Mouse (Mus musculus): ENCODE data around the gene Chst10. TPM values are rescaled to one million over a fixed set of nuclear protein-coding genes. Genes with fewer than 3 reads are reported as not detected.

Chst10 gene
- total and polyA plus RNA-seq, 2 experiments from 2014 or later, result 0.04 to 0.55 TPM

DNA sequence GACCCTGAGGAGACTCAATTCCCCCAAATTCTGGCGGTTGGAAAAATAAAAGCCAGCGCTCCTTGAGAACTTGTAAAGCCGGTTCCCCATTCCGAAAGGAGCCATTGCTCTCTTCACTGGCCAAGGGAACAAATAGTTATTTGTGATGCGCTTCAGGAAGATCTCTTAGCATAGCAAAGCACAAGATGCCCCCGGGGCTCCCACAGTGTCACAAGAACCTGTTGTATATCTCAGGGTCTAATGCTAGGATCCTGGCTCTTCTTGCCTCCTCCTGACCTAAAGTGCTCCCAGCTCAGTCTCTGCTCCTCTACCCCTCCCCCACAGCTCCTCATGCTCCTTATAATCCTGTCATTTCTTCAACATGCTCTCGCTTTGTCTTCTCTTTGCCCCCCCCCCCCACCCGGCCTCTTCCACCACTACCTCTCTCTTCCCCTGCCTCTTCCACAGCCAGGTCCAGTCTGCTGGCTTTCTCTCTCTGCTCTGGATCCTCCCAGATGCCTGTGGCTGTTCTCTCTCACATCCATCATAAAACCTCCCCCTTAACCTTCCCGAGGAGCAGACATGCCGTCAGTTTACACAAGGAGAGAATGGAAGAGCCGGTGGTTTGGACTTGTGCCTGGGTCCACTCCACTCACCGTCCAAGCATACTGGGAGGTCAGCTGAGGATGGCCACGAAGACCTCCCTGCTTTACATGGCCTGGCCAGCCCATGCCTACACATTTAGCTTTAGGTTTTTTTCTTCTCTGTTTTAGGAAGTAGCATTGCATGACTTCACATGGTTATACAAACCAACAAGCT, 28.4 kb downstream of the Chst10 start:
- H3K9me3 ChIP-seq (replicated peaks; ENCODE audit: control insufficient read depth, low read length), result no peaks in the 10 kb centered on the region
- H3K27ac ChIP-seq (ENCODE audit: low read depth), result no peak overlapping the region
- 57% methylated on average over 13 of the region's 13 CpGs for WGBS
- no peaks in the 10 kb centered on the region for H3K27me3 ChIP-seq (ENCODE audit: control insufficient read depth, insufficient read depth, low read length)
- no peaks in the 10 kb centered on the region for H3K4me1 ChIP-seq (ENCODE audit: control insufficient read depth, insufficient read depth)
- no peak overlapping the region for H3K9ac ChIP-seq (replicated peaks; ENCODE audit: low read depth, low read length)
- no peak for ATAC-seq (ENCODE audit: insufficient read depth, low read depth)
- no peaks in the 10 kb centered on the region for H3K36me3 ChIP-seq (replicated peaks; ENCODE audit: control insufficient read depth, insufficient read depth, low read length)
- no peak for DNase-seq (ENCODE audit: low spot score)
- no peak overlapping the region for H3K4me2 ChIP-seq (ENCODE audit: low read depth, low read length)
- H3K4me3 ChIP-seq (ENCODE audit: low read depth, low read length), result no peak overlapping the region
- no peak for TF ChIP-seq EP300 (IDR thresholded peaks at IDR 0.05; ENCODE audit: low read depth)
- TF ChIP-seq CTCF (IDR thresholded peaks at IDR 0.05; ENCODE audit: low read depth), result no peak

DNA sequence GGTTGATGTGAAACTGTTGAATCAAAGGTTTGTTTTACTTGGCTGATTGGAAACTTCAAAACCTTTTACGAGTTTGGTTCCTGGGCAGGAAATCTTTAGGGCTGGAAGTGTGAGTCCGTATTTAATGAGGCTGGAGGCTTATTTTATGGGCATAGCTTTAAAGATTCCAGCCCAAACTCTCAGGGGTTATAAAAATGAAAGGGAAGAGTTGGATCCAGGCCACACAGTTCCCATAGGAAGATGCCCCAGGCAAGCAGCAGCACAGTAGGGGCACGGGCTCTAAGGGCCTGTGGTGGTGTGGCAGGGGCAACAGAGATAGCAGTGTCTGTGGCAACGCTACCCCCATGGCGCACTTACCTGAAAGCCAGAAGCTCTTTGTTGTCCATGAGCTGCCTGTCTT, 31.7 kb downstream of the Chst10 start:
- Histone ChIP-seq H3K27me3 (ENCODE audit: control insufficient read depth, insufficient read depth, low read length) (no peaks in the 10 kb centered on the region), H3K27ac (ENCODE audit: low read depth) (no peak overlapping the region), H3K36me3 (replicated peaks; ENCODE audit: control insufficient read depth, insufficient read depth, low read length) (no peaks in the 10 kb centered on the region), H3K9me3 (replicated peaks; ENCODE audit: control insufficient read depth, low read length) (no peaks in the 10 kb centered on the region), H3K4me1 (ENCODE audit: control insufficient read depth, insufficient read depth) (no peaks in the 10 kb centered on the region), H3K4me2 (ENCODE audit: low read depth, low read length) (no peak overlapping the region), H3K4me3 (ENCODE audit: low read depth, low read length) (no peak overlapping the region), H3K9ac (replicated peaks; ENCODE audit: low read depth, low read length) (no peak overlapping the region)
- no peak for DNase-seq (ENCODE audit: low spot score)
- TF ChIP-seq CTCF (IDR thresholded peaks at IDR 0.05; ENCODE audit: low read depth) (no peak), EP300 (IDR thresholded peaks at IDR 0.05; ENCODE audit: low read depth) (no peak)
- WGBS, result 81% methylated on average over 5 of the region's 5 CpGs
- no peak for ATAC-seq (ENCODE audit: insufficient read depth, low read depth)

GRCm38 (mm10) chr1:38864341-38864740, 33.6 kb downstream of the Chst10 start:
- DNase-seq (ENCODE audit: low spot score) (no peak), ATAC-seq (ENCODE audit: insufficient read depth, low read depth) (no peak)
- 62% methylated on average over 9 of the region's 9 CpGs for WGBS
- Histone ChIP-seq H3K4me1 (ENCODE audit: control insufficient read depth, insufficient read depth) (no peaks in the 10 kb centered on the region), H3K9me3 (replicated peaks; ENCODE audit: control insufficient read depth, low read length) (no peaks in the 10 kb centered on the region), H3K27ac (ENCODE audit: low read depth) (no peak overlapping the region), H3K9ac (replicated peaks; ENCODE audit: low read depth, low read length) (no peak overlapping the region), H3K27me3 (ENCODE audit: control insufficient read depth, insufficient read depth, low read length) (no peaks in the 10 kb centered on the region), H3K4me3 (ENCODE audit: low read depth, low read length) (no peak overlapping the region), H3K36me3 (replicated peaks; ENCODE audit: control insufficient read depth, insufficient read depth, low read length) (no peaks in the 10 kb centered on the region), H3K4me2 (ENCODE audit: low read depth, low read length) (no peak overlapping the region)
- TF ChIP-seq EP300 (IDR thresholded peaks at IDR 0.05; ENCODE audit: low read depth) (no peak), CTCF (IDR thresholded peaks at IDR 0.05; ENCODE audit: low read depth) (no peak)

- H3K9me3 ChIP-seq (replicated peaks; ENCODE audit: control insufficient read depth, low read length), result no peaks in the 10 kb centered on the region
- H3K27ac ChIP-seq (ENCODE audit: low read depth), result no peak overlapping the region
- no peaks in the 10 kb centered on the region for H3K4me1 ChIP-seq (ENCODE audit: control insufficient read depth, insufficient read depth)
- ATAC-seq (ENCODE audit: insufficient read depth, low read depth), result no peak
- no peak overlapping the region for H3K9ac ChIP-seq (replicated peaks; ENCODE audit: low read depth, low read length)
- 16% methylated on average over 4 of the region's 4 CpGs for WGBS
- TF ChIP-seq CTCF (IDR thresholded peaks at IDR 0.05; ENCODE audit: low read depth) (peak; percentile 29; the same call in 1 of the 2 replicates), EP300 (IDR thresholded peaks at IDR 0.05; ENCODE audit: low read depth) (no peak)
- no peak overlapping the region for H3K4me3 ChIP-seq (ENCODE audit: low read depth, low read length)
- H3K36me3 ChIP-seq (replicated peaks; ENCODE audit: control insufficient read depth, insufficient read depth, low read length), result no peaks in the 10 kb centered on the region
- H3K4me2 ChIP-seq (ENCODE audit: low read depth, low read length), result no peak overlapping the region
- DNase-seq (ENCODE audit: low spot score), result no peak
- H3K27me3 ChIP-seq (ENCODE audit: control insufficient read depth, insufficient read depth, low read length), result no peaks in the 10 kb centered on the region
These were observed 35.7 kb downstream of the Chst10 start for GRCm38 (mm10) chr1:38862213-38862612.

DNA sequence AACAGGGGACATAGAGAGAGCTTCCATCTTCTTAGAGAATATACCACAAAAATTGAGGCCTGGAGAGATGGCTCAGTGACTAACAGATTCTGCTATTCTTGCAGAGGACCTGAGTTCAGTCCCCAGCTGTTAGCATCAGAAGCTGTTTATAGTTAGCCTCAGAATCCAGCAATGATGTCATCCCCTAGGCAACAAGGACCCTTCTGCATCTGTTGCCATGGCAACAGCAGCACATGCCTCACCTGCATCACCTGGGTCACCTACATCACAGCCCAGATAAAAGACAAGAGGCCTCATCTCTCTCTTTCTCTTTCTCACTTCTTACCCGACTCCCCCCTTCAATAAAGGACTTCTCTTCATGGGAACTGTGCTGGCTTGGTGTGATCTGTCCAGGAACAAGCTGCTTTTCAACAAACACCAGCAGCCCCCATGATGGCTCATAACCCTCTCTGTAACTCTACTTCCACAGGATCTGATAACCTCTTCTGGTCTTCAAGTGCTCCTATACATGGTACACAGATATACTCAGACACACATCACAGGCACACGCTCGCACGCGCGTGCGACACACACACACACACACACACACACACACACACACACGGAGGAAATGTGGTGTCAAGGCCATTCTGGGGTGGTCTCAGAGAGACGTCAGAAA, 37.0 kb downstream of the Chst10 start:
- TF ChIP-seq CTCF (IDR thresholded peaks at IDR 0.05; ENCODE audit: low read depth) (no peak), EP300 (IDR thresholded peaks at IDR 0.05; ENCODE audit: low read depth) (no peak)
- Histone ChIP-seq H3K9me3 (replicated peaks; ENCODE audit: control insufficient read depth, low read length) (no peaks in the 10 kb centered on the region), H3K27ac (ENCODE audit: low read depth) (no peak overlapping the region), H3K9ac (replicated peaks; ENCODE audit: low read depth, low read length) (no peak overlapping the region), H3K36me3 (replicated peaks; ENCODE audit: control insufficient read depth, insufficient read depth, low read length) (no peaks in the 10 kb centered on the region), H3K4me2 (ENCODE audit: low read depth, low read length) (no peak overlapping the region), H3K4me1 (ENCODE audit: control insufficient read depth, insufficient read depth) (no peaks in the 10 kb centered on the region), H3K4me3 (ENCODE audit: low read depth, low read length) (no peak overlapping the region), H3K27me3 (ENCODE audit: control insufficient read depth, insufficient read depth, low read length) (no peaks in the 10 kb centered on the region)
- 82% methylated on average over 9 of the region's 9 CpGs for WGBS
- ATAC-seq (ENCODE audit: insufficient read depth, low read depth) (no peak), DNase-seq (ENCODE audit: low spot score) (no peak)

Data from heart, postnatal 0 days (tissue).